Mouse (Mus musculus): ENCODE data around the gene Pak2. TPM values are rescaled to one million over a fixed set of nuclear protein-coding genes. Genes with fewer than 3 reads are reported as not detected.
A peak's percentile ranks its signal among the peaks of the same experiment; 100 is the strongest.
"Not testable (repeated sequence)": the region's sequence is repeated elsewhere in the genome, so short reads cannot be mapped to it uniquely, and the experiment has no call there.

The Pak2 gene
- polyA plus RNA-seq, 1 experiment from 2014 or later: 52.2 TPM

DNA sequence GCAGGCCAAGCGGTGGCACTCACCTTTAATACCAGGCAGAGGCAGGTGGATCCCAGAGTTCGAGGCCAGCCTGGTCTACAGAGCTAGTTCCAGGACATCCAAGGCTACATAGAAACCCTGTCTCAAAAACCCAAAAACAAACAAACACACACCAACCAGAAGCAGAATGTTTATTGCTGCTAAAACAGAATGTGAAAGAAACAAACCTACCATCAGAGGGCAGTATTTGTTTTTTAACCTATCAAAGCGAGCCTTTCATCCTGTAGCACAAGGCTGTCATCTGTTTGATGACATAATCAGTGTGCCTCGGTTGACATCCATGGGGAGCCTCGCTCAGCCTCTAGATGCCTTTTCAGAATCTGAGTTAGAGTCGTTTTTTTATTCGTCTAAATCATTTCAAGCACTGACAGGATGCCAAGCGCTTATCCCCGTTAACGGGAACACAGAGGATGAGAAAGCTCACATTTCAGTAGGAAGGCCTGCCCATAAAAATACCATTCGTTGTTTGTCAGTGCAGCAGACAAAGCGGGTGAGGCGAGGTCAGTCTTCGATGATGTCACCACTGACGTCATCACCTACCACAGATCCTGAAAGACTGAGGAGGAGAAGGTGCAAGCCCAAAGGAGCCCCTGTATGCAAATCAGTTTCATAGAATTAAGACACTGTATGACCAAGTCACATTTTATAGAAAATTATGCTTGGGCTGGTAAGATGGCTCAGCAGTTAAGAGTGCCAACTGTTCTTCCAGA is 32.0 kb upstream of the Pak2 start:
- 80% methylated on average over 15 of the region's 15 CpGs for WGBS
- no peak for ATAC-seq (ENCODE audit: low FRiP score, low read depth)

DNA sequence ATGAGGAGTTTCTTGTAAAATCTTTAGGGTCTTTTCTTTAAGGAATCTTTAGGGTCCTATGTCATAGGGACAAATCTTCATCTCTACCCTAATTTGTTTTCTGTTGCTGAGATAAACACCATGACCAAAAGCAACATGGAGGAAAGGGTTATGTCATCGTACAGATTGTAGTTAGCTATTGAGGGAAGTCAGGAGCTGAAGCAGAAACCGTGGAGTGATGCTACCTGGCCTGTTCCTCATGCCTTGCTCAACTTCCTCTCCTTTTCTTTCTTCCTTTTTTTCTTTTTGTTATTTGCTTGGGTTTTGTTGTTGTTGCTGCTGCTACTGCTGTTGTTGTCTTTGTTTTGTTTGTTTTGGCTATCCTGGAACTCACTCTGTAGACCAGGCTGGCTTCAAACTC is 29.4 kb upstream of the Pak2 start:
- Histone ChIP-seq H3K9me3 (no peaks in the 10 kb centered on the region), H3K27me3 (no peaks in the 10 kb centered on the region), H3K36me3 (peaks cover 48% of the 10 kb centered on the region), H3K27ac (replicated peaks) (no peak overlapping the region), H3K4me1 (no peaks in the 10 kb centered on the region), H3K9ac (replicated peaks) (no peak overlapping the region), H3K4me3 (no peak overlapping the region), H3K4me2 (replicated peaks) (no peak overlapping the region)
- ATAC-seq (ENCODE audit: low FRiP score, low read depth): no peak
- WGBS: 93% methylated on average over 2 of the region's 2 CpGs

More for the DNA sequence above, 32.0 kb upstream of the Pak2 start:
- H3K4me1 ChIP-seq: 0 out of 2 replicates have a peak, but pooled peaks cover 1% of the 10 kb centered on the region
- H3K36me3 ChIP-seq: peaks cover 26% of the 10 kb centered on the region
- H3K9ac ChIP-seq (replicated peaks): no peak overlapping the region
- H3K4me2 ChIP-seq (replicated peaks): no peak overlapping the region
- no peak overlapping the region for H3K4me3 ChIP-seq
- no peak overlapping the region for H3K27ac ChIP-seq (replicated peaks)
- H3K9me3 ChIP-seq: no peaks in the 10 kb centered on the region
- H3K27me3 ChIP-seq: no peaks in the 10 kb centered on the region

DNA sequence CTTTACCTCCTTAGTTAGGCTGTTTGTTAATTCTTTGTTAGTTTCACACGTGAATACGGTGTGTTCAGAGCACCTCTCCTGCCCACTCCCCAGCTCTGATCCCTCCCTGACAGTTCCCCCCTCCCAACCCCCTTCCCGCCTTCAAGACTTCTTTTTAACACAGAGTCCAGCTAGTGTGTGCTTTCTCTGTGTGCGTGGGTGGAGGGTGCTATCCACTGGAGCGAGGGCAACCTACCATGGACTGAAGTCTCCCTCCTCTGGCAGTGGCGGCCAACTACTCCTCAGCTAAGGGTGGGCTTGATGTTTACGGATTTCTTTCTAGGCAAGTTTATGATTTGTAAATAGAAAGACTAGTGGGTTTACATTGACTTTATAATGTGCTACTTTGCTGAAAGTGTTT is 29.0 kb upstream of the Pak2 start:
- Histone ChIP-seq H3K4me2 (replicated peaks) (no peak overlapping the region), H3K4me3 (no peak overlapping the region), H3K9me3 (no peaks in the 10 kb centered on the region), H3K9ac (replicated peaks) (no peak overlapping the region), H3K27ac (replicated peaks) (no peak overlapping the region), H3K4me1 (no peaks in the 10 kb centered on the region), H3K36me3 (peaks cover 51% of the 10 kb centered on the region), H3K27me3 (no peaks in the 10 kb centered on the region)
- WGBS: 83% methylated on average over 7 of the region's 7 CpGs
- ATAC-seq (ENCODE audit: low FRiP score, low read depth): no peak

DNA sequence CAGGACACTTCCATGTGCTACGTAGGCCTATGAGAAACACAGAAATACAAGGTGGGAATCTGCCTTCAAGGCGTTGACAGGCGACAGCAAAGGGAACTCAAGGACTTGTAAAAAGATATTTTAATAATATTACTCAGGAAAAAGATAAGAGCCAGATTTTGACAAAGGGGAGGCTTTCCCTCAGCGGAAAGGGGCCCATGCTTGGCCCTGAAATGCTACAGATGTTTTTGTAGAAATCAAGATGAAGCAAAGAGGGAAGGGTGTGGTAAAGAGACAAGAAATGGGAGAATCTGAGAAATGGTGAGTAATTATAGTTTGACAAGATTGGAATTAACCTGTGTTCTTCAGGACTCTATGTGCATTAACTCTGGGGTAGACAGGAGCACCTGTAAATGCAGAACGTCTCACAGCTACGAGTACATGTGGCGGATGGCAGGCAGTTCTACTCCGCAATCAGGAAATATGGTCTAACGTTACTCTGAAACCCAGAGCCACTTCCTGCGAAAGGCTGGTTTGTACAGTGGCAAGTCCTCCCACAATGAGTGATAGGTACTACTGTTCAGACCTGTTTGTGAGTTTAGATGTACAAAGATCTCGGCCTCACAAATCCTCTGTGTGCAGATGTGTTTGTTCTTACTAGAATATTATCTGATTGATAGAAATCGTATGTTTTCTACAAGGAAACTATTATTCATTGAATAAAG is 28.4 kb upstream of the Pak2 start:
- Histone ChIP-seq H3K27ac (replicated peaks) (no peak overlapping the region), H3K4me3 (no peak overlapping the region)

DNA sequence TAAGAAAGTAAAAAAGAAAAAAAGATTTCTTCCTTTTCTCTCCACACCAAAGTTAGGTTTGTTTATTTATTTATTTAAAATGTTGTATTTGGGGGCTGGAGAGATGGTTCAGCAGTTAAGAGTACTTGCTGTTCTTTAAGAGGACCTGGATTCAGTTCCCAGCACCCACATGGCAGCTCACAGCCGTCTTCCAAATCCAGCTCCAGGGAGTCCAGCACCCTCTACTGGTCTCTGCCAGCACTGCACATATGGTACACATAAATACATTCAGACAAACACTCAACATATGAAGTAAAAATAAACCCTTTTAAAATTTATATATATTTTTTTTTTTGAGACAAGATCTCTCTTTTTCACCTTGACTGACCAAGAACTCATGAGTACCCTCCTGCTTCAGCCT is 26.6 kb upstream of the Pak2 start:
- H3K4me1 ChIP-seq: no peaks in the 10 kb centered on the region
- 90% methylated on average over 1 of the region's 1 CpGs for WGBS
- ATAC-seq (ENCODE audit: low FRiP score, low read depth): no peak
- peaks cover 59% of the 10 kb centered on the region for H3K36me3 ChIP-seq
- no peak overlapping the region for H3K4me2 ChIP-seq (replicated peaks)
- no peak overlapping the region for H3K27ac ChIP-seq (replicated peaks)
- no peak overlapping the region for H3K4me3 ChIP-seq
- H3K9ac ChIP-seq (replicated peaks): no peak overlapping the region
- H3K27me3 ChIP-seq: no peaks in the 10 kb centered on the region
- H3K9me3 ChIP-seq: no peaks in the 10 kb centered on the region

More for the DNA sequence above, 28.4 kb upstream of the Pak2 start:
- H3K27me3 ChIP-seq: no peaks in the 10 kb centered on the region
- no peak for ATAC-seq (ENCODE audit: low FRiP score, low read depth)
- no peaks in the 10 kb centered on the region for H3K9me3 ChIP-seq
- no peak overlapping the region for H3K9ac ChIP-seq (replicated peaks)
- no peaks in the 10 kb centered on the region for H3K4me1 ChIP-seq
- 94% methylated on average over 12 of the region's 12 CpGs for WGBS
- H3K36me3 ChIP-seq: peaks cover 56% of the 10 kb centered on the region
- no peak overlapping the region for H3K4me2 ChIP-seq (replicated peaks)

DNA sequence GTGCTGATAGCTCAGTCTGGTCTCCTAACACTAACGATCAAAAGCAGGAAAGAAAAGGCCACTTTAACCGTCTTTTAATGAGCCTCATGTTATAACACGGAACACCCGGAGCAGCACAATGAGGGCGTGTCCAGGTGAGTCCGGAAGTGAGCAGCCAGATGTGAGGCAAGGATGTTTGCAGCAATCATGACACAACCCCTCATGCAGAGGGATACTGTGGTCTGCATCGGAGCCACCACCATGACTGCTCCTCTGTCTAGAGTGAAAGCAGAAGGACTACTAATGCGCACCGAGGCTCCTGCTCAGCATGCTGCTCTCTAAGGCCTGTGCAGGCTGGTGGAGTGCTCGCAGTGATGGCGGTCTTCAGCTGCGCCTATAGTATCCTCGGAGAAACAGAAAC is 23.2 kb upstream of the Pak2 start:
- no peak overlapping the region for H3K27ac ChIP-seq (replicated peaks)
- no peak overlapping the region for H3K9ac ChIP-seq (replicated peaks)
- no peak overlapping the region for H3K4me2 ChIP-seq (replicated peaks)
- no peak overlapping the region for H3K4me3 ChIP-seq
- H3K27me3 ChIP-seq: no peaks in the 10 kb centered on the region
- no peaks in the 10 kb centered on the region for H3K9me3 ChIP-seq
- no peak for ATAC-seq (ENCODE audit: low FRiP score, low read depth)
- peaks cover 44% of the 10 kb centered on the region for H3K36me3 ChIP-seq
- 92% methylated on average over 13 of the region's 13 CpGs for WGBS
- peaks cover 20% of the 10 kb centered on the region for H3K4me1 ChIP-seq

DNA sequence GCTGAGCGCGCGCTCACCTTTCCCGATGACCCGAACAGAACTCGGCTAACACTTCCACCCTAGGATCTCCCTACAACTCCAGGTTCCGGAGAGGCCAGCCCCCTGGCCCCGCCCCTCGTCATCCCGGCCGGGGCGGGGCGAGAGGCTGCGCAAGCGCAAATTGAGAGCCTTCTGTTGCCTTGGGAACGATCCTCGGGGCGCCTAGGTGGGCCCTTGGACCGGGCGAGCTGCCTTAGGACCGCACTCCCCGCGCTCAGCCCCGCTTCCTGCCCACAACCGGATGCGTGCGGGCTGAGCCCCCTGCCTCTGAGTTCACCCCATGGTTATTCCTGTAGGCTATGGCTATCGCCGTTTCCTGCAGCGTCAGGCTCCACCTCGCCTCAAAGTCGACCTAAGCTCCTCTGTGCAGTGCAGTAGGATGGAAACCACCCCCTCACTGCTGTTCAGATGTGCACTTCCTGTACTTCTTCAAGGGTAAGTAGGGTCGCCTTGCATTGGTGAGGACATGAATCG is 20.6 kb upstream of the Pak2 start, which contains the start of the genes Pigx and Cep19:
TSS of gene Pigx (minus strand) at position 103 of the 513 bp plus-strand sequence.
TSS of gene Cep19 (plus strand) at position 163 of the 513 bp plus-strand sequence.
- Histone ChIP-seq H3K4me1 (peaks cover 20% of the 10 kb centered on the region), H3K36me3 (peaks cover 30% of the 10 kb centered on the region), H3K4me3 (peak within 1 kb of the TSS; percentile 96), H3K27ac (replicated peaks) (peak within 1 kb of the TSS; percentile 84), H3K9ac (replicated peaks) (peak within 1 kb of the TSS; percentile 93), H3K9me3 (no peaks in the 10 kb centered on the region), H3K4me2 (replicated peaks) (peak within 1 kb of the TSS; percentile 77), H3K27me3 (no peaks in the 10 kb centered on the region)
- peak; percentile 96 for ATAC-seq (ENCODE audit: low FRiP score, low read depth)
- under 1% methylated on average over 34 of the region's 34 CpGs for WGBS

DNA sequence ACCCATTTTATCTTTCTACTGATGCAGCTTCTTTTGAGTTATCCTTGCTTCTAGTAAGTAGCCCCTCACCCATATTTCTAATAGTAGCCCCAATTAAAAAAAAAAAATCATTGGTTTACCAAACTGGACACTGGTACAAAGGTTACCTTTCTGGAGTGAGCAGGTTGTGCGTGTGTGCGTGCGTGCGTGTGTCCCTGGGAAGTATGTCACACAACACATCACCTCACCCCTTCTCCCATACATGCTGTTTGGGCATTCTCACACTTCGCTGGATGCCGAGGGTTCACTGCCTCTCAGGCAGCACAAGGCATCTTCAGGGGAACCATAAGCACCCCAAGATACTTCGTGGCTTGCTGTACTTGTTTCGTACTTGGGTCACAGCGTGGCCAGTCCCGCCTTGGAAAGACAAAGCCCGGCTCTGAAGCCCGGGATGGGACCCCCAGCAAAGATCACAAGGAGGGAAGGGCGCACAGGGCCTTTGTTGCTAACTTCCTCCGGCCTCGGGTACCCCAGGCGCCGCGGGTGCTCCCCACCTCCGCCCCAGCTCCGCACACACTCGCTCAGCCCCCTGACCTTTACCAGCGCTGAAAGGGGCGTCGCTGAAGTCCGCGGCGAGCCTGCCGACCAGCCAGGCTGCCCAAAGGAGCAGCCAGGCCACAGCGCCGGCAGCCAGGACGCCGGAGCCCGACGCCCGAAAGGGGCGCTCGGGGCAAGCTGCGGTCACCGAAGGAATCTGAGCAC is 19.9 kb upstream of the Pak2 start:
- Histone ChIP-seq H3K27me3 (no peaks in the 10 kb centered on the region), H3K27ac (replicated peaks) (peak overlapping the region; percentile 84), H3K4me2 (replicated peaks) (peak overlapping the region; percentile 77), H3K4me1 (peaks cover 20% of the 10 kb centered on the region), H3K36me3 (peaks cover 30% of the 10 kb centered on the region), H3K9ac (replicated peaks) (peak overlapping the region; percentile 93), H3K4me3 (peak overlapping the region; percentile 96), H3K9me3 (no peaks in the 10 kb centered on the region)
- ATAC-seq (ENCODE audit: low FRiP score, low read depth): peak; percentile 83
- WGBS: under 1% methylated on average over 39 of the region's 39 CpGs

DNA sequence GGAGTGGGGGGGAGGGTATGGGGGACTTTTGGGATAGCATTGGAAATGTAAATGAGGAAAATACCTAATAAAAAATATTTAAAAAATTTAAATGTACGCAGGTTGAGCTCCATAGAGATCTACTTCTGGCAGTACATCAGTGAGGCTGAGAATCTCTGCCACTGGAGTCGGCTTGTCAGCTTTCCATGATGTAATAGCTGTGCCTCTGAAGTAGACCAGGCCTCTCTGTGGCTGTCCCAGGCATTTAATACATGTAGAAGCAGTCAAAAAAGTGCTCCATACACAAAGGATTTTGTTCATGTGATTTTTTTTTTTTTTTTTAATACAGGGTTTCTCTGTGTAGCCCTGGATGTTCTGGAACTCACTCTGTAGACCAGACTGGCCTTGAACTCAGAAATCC is 18.6 kb upstream of the Pak2 start:
- peaks cover 24% of the 10 kb centered on the region for H3K36me3 ChIP-seq
- H3K27ac ChIP-seq (replicated peaks); H3K9ac ChIP-seq (replicated peaks); H3K27me3 ChIP-seq; H3K4me3 ChIP-seq; H3K9me3 ChIP-seq; ATAC-seq (ENCODE audit: low FRiP score, low read depth): not testable (repeated sequence)
- H3K4me1 ChIP-seq: peaks cover 20% of the 10 kb centered on the region
- 99% methylated on average over 2 of the region's 2 CpGs for WGBS
- H3K4me2 ChIP-seq (replicated peaks): 0 out of 2 replicates have a peak overlapping the region, but pooled peaks have one; percentile 77

DNA sequence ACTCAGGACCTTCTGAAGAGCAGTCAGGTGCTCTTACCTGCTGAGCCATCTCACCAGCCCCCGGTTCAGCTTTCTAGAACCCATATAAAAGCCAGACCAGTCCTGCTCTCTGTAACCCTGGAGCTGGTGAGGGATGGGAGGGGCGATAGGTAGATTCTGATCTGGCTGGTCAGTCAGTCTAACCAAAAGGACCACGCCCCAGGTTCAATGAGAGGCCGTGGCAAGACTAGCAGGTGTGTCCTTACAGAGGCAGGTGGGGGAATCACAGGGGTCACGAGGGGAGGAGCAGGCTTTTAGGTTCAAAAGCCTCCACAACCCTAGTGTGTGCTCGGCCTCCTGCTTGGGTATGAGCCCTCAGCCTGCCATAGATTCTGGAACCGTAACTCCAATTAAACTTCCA is 12.3 kb upstream of the Pak2 start:
- H3K9ac ChIP-seq (replicated peaks): no peak overlapping the region
- ATAC-seq (ENCODE audit: low FRiP score, low read depth): no peak
- H3K27ac ChIP-seq (replicated peaks): no peak overlapping the region
- no peaks in the 10 kb centered on the region for H3K27me3 ChIP-seq
- peaks cover 77% of the 10 kb centered on the region for H3K36me3 ChIP-seq
- H3K4me3 ChIP-seq: no peak overlapping the region
- WGBS: 95% methylated on average over 7 of the region's 7 CpGs
- H3K4me1 ChIP-seq: no peaks in the 10 kb centered on the region
- H3K9me3 ChIP-seq: no peaks in the 10 kb centered on the region
- no peak overlapping the region for H3K4me2 ChIP-seq (replicated peaks)

DNA sequence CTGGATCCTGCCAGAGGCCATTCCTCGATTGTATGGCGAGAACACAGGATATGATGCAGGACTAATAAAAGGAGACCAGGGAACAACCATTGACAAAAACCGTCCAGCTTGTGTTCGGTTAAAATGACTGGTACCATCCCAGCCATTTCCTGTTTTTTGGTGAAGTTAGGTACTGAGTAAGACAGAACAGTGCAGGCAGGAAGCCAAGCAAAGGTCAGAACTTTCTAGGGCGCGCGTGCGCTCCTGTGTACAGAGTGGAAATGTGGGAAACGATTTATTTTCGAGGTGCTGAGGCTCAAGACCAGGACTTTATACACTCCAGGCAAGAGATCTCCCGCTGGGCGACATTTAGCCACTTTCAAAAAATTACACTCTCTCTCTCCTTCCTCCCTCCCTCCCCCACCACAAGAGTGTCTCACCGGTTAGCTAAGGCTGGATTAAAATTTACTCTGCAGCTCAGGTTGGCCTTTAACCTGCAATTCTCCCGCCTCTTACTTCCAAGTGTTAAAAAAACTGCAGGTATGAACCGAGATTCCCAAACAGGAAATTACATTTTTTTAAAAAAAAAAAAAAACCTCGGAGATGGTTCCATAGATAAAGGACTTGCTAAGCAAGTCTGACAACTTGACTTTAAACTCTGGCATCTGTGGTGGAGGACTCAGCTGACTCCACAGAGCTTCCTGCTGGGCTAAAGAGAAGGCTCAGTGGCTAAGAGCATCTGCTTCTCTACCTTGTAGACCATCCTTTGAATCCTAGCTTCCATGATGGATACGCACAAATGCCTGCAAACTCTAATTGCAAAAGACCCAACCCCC is 8.7 kb upstream of the Pak2 start:
- Histone ChIP-seq H3K4me2 (replicated peaks) (no peak overlapping the region), H3K36me3 (peaks cover 88% of the 10 kb centered on the region), H3K9me3 (no peaks in the 10 kb centered on the region), H3K4me1 (no peaks in the 10 kb centered on the region), H3K4me3 (no peak overlapping the region), H3K9ac (replicated peaks) (no peak overlapping the region), H3K27me3 (no peaks in the 10 kb centered on the region), H3K27ac (replicated peaks) (no peak overlapping the region)
- no peak for ATAC-seq (ENCODE audit: low FRiP score, low read depth)
- WGBS: 87% methylated on average over 17 of the region's 17 CpGs

Measured in midbrain, embryonic 12.5 days (tissue).